Mouse (Mus musculus) kidney, adult 2 months (tissue): ENCODE measurements around the gene Trpc4ap.

Experiments
- CTCF ChIP-seq: fragments of 200-500 bp; conservative IDR thresholded peaks from 2 replicates; pipeline ENCODE4 v1.5.1; 2011; ENCODE audit warnings: low read depth, mild to moderate bottlenecking, control low read depth, low read length, moderate library complexity, mixed read lengths; ENCODE audit not compliant: insufficient read depth, insufficient read length
- POLR2A ChIP-seq: fragments of 200-500 bp; IDR thresholded peaks from one replicate; pipeline ENCODE4 v1.6.1; 2011; ENCODE audit warnings: low read depth, low read length, control low read depth

- no peak for TF ChIP-seq POLR2A
- TF ChIP-seq CTCF = no peak
Observed at GRCm38 (mm10) chr2:155671236-155671635, 20.9 kb downstream of the Trpc4ap start.
